10 mouse cellular contexts compared by ENCODE assay signal in genomic region chr11:79054161-79055152, GRCm38 (mm10).
DNase-seq lines count a peak whose midpoint lies in the region; TF ChIP-seq lines count a peak whose summit lies in the region.
"Had no signal": no experiment of that assay in that cellular context is flagged by ENCODE, and none has a peak within 500 bp of the region (broad histone marks: within the 10 kb centered on the region; RNA-seq: fewer than 3 reads in every experiment).

No protein-coding gene starts in this region.

- H3K27me3 ChIP-seq in myocyte (ENCODE audit: control insufficient read depth, insufficient read depth, insufficient read length) = no peaks in the 10 kb centered on the region
- H3K27me3 ChIP-seq: hindbrain, embryonic 15.5 days had no signal

- DNase-seq in layer of hippocampus, adult 2 months (ENCODE audit: low spot score in 2 of 2) = no peak
- no peak for DNase-seq in layer of hippocampus, adult 18-20 months (ENCODE audit: low spot score in 2 of 2)
- peak; percentile 52 for DNase-seq in embryo, embryonic 11 days
- peak; percentile 47 to 51 for DNase-seq in heart, postnatal 10 days
- no peak for DNase-seq in right cerebral cortex, adult 2 months (ENCODE audit: low spot score in 2 of 2)
- DNase-seq in lung, postnatal 10 days = no peak
- DNase-seq: right cerebral cortex, postnatal 25 days had no signal

- no peaks in the 10 kb centered on the region for H3K36me3 ChIP-seq in myocyte (ENCODE audit: control insufficient read depth, insufficient read depth)
- H3K36me3 ChIP-seq: hindbrain, embryonic 15.5 days had no signal

- no peak overlapping the region for H3K4me3 ChIP-seq in layer of hippocampus, adult 2 months
- H3K4me3 ChIP-seq in myocyte = no peak overlapping the region
- H3K4me3 ChIP-seq: hindbrain, embryonic 15.5 days had no signal

- H3K79me2 ChIP-seq in myocyte (ENCODE audit: control insufficient read depth, insufficient read depth) = no peaks in the 10 kb centered on the region

- TF ChIP-seq POLR2A in myocyte (IDR thresholded peaks at IDR 0.05; ENCODE audit: insufficient read length, low read depth) = no peak

- H3K4me2 ChIP-seq in myocyte (ENCODE audit: low read depth) = peak overlapping the region; percentile 36
- H3K4me2 ChIP-seq: hindbrain, embryonic 15.5 days had no signal

- H3K27ac ChIP-seq in layer of hippocampus, adult 2 months = peak overlapping the region; percentile 64
- H3K27ac ChIP-seq: hindbrain, embryonic 15.5 days; macrophage had no signal

- intact Hi-C loops in heart, postnatal 10 days (cut with DNase I) = no loop called here

- no peak for TF ChIP-seq CTCF in layer of hippocampus, adult 2 months (conservative IDR thresholded peaks at IDR 0.05)

- H3ac ChIP-seq in myocyte (ENCODE audit: control insufficient read depth, insufficient read length) = no peak overlapping the region

TF ChIP-seq in myocyte, 11 proteins besides CTCF, POLR2A, EP300 and RAD21:
- TF ChIP-seq MYOG (IDR thresholded peaks at IDR 0.05; ENCODE audit: control insufficient read depth in 1 of 3, insufficient read depth in 1 of 3, insufficient read length in 2 of 3, low read depth in 2 of 3) = peak in 1 of 3 experiments; percentile 40
- no peak for TF ChIP-seq E2F4 (IDR thresholded peaks at IDR 0.05; ENCODE audit: insufficient read depth)
- no peak for TF ChIP-seq TCF12 (IDR thresholded peaks at IDR 0.05; ENCODE audit: insufficient read depth, poor library complexity, severe bottlenecking)
- TF ChIP-seq SRF (IDR thresholded peaks at IDR 0.05; ENCODE audit: control insufficient read depth, insufficient read length, low read depth) = no peak
- no peak for TF ChIP-seq REST (IDR thresholded peaks at IDR 0.05; ENCODE audit: insufficient read depth, insufficient read length)
- no peak for TF ChIP-seq USF1 (IDR thresholded peaks at IDR 0.05; ENCODE audit: low read depth)
- TF ChIP-seq TCF3 (IDR thresholded peaks at IDR 0.05; ENCODE audit: insufficient read length, low read depth) = no peak
- no peak for TF ChIP-seq CEBPB (IDR thresholded peaks at IDR 0.05; ENCODE audit: insufficient read depth, poor library complexity, severe bottlenecking)

Comparison
In these comparisons a context has a peak if more than half of its experiments do, and no peak if none do; other contexts are left out.
1. DNase-seq: peak in embryo, embryonic 11 days (single experiment) and heart, postnatal 10 days (2 of 2); none in layer of hippocampus, adult 2 months (0 of 2), layer of hippocampus, adult 18-20 months (0 of 2), right cerebral cortex, adult 2 months (0 of 2) and lung, postnatal 10 days (single experiment).